Mouse (Mus musculus) ZHBTc4 (cell line): Measurements from ENCODE around the gene Bmp6.

Source experiments
- DNase-seq: peaks from one replicate; pipeline ENCODE4 v3.0.0-alpha.2; 2011; ENCODE audit warnings: low read depth, low spot score

Bmp6 gene

DNA sequence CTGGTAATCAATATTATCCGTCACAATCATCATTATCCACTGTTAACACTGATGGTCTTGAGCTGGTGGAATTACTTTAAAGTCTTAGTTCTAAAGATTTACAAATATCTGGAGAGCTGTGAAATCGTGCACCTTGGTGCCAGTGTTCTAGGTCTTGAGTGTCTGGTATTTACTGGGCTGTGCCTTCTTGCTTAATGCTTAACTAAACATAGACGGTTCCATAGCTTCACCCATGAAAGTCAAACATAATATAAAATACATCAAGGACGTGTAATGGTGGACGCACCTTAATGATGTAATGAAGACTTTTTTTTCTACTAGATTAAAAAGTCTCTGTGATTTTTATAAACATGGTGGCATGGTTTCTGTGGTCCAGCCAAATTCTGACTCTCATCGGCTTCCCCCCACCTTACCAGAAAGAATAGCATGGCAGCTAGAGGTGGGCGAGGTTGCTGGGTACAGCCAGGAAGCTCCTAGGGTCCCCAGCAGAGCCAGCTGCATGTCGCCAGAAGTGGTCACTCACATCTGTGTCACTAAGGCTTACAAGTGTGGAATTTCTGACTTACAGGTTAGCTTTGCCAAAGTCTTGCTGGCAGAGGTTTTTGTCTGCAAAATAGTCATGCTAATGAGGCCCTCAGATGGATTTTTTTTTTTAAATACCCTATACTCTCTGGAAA lies 200.0 kb downstream of the Bmp6 start:
- no peak for DNase-seq

DNA sequence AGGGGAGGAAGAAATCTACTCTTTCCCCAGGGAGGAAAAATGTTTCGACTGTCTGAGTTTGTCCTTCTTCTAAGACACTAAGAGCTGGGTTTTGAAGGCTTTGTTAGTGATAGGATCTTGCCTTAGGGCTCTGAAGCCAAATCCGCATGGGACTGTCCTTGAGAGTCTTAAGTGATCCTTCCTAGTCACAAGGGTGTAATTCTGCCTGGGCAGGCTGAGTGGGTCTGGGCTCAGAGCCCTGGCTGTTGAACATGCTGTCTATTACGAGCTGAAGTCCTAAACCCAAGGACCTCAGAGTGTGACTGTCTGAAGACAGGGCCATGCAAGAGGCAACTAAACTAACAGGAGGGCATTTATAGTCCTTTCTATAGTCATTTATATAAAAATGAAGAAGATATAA lies 200.6 kb downstream of the Bmp6 start:
- no peak for DNase-seq

- no peak for DNase-seq
Observed at GRCm38 (mm10) chr13:38546754-38547153, 201.8 kb downstream of the Bmp6 start.

- no peak for DNase-seq
Observed at GRCm38 (mm10) chr13:38547717-38548116, 202.8 kb downstream of the Bmp6 start.

- DNase-seq = peak; percentile 57
Observed at GRCm38 (mm10) chr13:38548681-38549080, 203.8 kb downstream of the Bmp6 start.
